Mouse (Mus musculus) forebrain, embryonic 14.5 days (tissue): ENCODE data around the gene Klf4. TPM values are rescaled to one million over a fixed set of nuclear protein-coding genes. Genes with fewer than 3 reads are reported as not detected.

Experiments used
- ATAC-seq: fragments of 200-750 bp; cut with Nextera tagmentation; 2 replicates; pipeline ENCODE4 v1.8.0; 2017; ENCODE audit warnings: mild to moderate bottlenecking, moderate library complexity
- DNase-seq: peaks from one replicate; pipeline ENCODE4 v3.0.0-alpha.2; 2015; ENCODE audit warnings: low spot score
- H3K27ac ChIP-seq: fragments of 300-500 bp; sonication (generic); 2 replicates; pipeline ENCODE4 v1.5.1; 2014; ENCODE audit warnings: low read depth, mild to moderate bottlenecking, control low read depth, low read length, moderate library complexity
- H3K27me3 ChIP-seq: fragments of 300-500 bp; sonication (generic); replicated peaks from 2 replicates; pipeline ENCODE4 v1.6.1; 2014; ENCODE audit warnings: low read length, control low read depth, mixed read lengths; ENCODE audit not compliant: control insufficient read depth, insufficient read depth
- H3K36me3 ChIP-seq: fragments of 300-500 bp; sonication (generic); 2 replicates; pipeline ENCODE4 v1.6.1; 2014; ENCODE audit warnings: low read length, control low read depth; ENCODE audit not compliant: control insufficient read depth, insufficient read depth
- H3K4me1 ChIP-seq: fragments of 300-500 bp; sonication (generic); 2 replicates; pipeline ENCODE4 v1.6.1; 2014; ENCODE audit warnings: antibody characterized with exemption, low read length, control low read depth; ENCODE audit not compliant: control insufficient read depth, insufficient read depth
- H3K4me2 ChIP-seq: fragments of 300-500 bp; sonication (generic); 2 replicates; pipeline ENCODE4 v1.6.1; 2014; ENCODE audit warnings: mild to moderate bottlenecking, control low read depth, low read length
- H3K4me3 ChIP-seq: fragments of 300-500 bp; sonication (generic); 2 replicates; pipeline ENCODE4 v1.5.1; 2014; ENCODE audit warnings: low read depth, low read length, control low read depth
- H3K9ac ChIP-seq: fragments of 300-500 bp; sonication (generic); 2 replicates; pipeline ENCODE4 v1.6.1; 2014; ENCODE audit warnings: mild to moderate bottlenecking, low read length, control low read depth, moderate library complexity
- H3K9me3 ChIP-seq: fragments of 300-500 bp; sonication (generic); replicated peaks from 2 replicates; pipeline ENCODE4 v1.6.1; 2016; ENCODE audit warnings: low read length, control low read depth, mixed read lengths; ENCODE audit not compliant: control insufficient read depth
- WGBS: fragments of 180-500 bp; shearing (Covaris S2); extraction: QIAGEN DNeasy Blood & Tissue Kit; methylation state at CpG from one replicate; pipeline ENCODE4 v1.1.7; 2014; 5-methylcytosine and 5-hydroxymethylcytosine counted together
- polyA plus RNA-seq: library from polyadenylated mRNA; unstranded; fragments of >200 nt; fragmentation: Nextera tagmentation; extraction: Ambion mirVana; gene quantifications from 2 replicates; pipeline ENCODE4 v1.2.1, GENCODE M21; 2014

The Klf4 gene
- polyA plus RNA-seq, 1 experiment from 2014 or later, result 1.3 TPM

DNA sequence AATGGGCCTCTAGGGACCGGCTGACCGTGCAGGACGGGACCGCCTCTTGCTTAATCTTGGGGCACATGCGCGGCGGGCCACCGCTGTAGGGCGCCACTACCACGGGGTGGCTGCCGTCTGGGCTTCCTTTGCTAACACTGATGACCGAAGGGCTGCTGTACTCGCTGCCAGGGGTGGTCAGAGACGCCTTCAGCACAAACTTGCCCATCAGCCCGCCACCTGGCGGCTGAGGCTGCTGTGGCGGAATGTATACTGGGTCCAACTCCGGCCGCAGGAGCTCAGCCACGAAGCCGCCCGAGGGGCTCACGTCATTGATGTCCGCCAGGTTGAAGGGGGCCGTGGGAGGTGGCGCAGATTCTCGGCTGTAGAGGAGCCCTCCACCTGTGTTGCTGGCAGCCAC lies 2.0 kb downstream of the Klf4 start:
- under 1% methylated on average over 27 of the region's 27 CpGs for WGBS
- Histone ChIP-seq H3K4me1 (peaks cover 14% of the 10 kb centered on the region), H3K9me3 (no peaks in the 10 kb centered on the region), H3K27me3 (peaks cover 17% of the 10 kb centered on the region), H3K9ac (peak overlapping the region; percentile 54), H3K27ac (no peak overlapping the region), H3K36me3 (no peaks in the 10 kb centered on the region), H3K4me3 (peak overlapping the region; percentile 56), H3K4me2 (peak overlapping the region; percentile 94)
- 0 out of 2 replicates have a peak, but pooled peaks have one; percentile 13 for ATAC-seq
- peak; percentile 76 for DNase-seq

DNA sequence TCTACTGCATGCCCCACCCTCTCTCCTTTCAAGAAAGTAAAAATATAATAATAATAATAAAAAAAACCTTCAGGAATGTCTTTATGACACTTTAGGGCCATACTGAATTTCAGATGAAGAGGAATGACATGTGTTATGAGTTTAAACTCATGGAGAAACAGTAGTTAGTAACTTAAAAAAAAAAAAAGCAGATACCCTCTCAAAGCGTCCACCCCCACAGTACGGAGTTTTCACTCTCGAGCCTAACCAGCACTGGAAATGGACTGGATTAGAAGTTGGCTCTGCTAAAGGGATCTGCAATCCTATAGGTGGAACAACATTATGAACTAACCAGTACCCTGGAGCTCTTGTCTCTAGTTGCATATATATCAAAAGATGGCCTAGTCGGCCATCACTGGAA lies 3.9 kb downstream of the Klf4 start:
- Histone ChIP-seq H3K9ac (no peak overlapping the region), H3K36me3 (no peaks in the 10 kb centered on the region), H3K27me3 (peaks cover 17% of the 10 kb centered on the region), H3K4me3 (no peak overlapping the region), H3K9me3 (no peaks in the 10 kb centered on the region), H3K27ac (no peak overlapping the region), H3K4me2 (no peak overlapping the region), H3K4me1 (peaks cover 11% of the 10 kb centered on the region)
- ATAC-seq, result no peak
- DNase-seq, result no peak
- WGBS, result 78% methylated on average over 4 of the region's 4 CpGs

DNA sequence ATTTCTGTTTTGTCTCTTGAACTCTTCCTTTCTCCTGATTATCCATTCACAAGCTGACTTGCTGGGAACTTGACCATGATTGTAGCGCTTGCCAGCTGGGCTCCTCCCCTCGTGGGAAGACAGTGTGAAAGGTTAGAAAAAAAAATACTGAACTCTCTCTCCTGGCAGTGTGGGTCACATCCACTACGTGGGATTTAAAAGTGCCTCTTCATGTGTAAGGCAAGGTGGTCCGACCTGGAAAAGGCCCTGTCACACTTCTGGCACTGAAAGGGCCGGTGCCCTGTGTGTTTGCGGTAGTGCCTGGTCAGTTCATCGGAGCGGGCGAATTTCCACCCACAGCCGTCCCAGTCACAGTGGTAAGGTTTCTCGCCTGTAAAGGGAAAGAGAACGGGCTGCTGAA lies 4.3 kb downstream of the Klf4 start:
- Histone ChIP-seq H3K9me3 (no peaks in the 10 kb centered on the region), H3K9ac (no peak overlapping the region), H3K27ac (no peak overlapping the region), H3K27me3 (peaks cover 17% of the 10 kb centered on the region), H3K36me3 (no peaks in the 10 kb centered on the region), H3K4me2 (no peak overlapping the region), H3K4me1 (peaks cover 11% of the 10 kb centered on the region), H3K4me3 (no peak overlapping the region)
- WGBS, result 79% methylated on average over 12 of the region's 12 CpGs
- DNase-seq, result no peak
- no peak for ATAC-seq

DNA sequence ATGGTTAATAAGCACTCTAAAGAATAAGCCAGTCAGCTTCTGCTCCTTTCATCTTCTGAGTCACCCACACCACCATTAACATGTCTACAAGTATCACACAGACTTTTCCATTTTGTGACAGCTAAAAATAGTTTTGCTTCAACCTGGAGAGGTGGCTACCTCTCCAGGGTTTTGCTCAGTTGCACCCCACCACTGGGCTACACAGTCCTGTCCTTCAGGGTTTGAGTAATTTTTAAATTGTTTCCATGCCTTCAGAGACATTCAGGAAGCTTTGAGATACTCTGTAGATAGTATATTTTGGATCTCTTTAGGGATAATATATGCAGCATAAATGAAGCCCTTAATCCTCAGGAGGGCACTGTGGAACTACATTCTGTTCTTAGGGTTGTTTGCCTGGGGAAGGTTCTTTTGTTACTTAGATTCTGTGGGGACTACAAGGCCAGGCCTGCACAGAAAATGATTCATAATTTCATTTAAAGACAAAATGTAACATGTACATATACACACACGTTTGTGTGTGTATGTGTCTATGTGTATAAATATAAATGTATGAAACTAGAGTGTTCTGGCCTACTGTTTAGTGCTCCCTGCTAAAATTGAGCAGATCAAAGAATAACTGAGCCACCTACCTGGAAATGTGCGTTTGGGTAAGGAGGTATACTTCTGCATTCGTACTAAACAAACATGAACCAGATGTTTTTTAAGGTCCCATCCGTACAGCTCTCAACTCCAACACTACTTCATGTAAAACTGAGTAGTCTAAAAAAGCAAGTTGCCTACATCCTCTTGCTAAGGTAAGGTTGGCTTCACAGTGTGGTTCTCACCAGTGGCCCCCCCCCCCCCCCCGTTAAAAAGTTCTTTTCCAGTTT lies 5.8 kb downstream of the Klf4 start:
- WGBS, result 83% methylated on average over 5 of the region's 5 CpGs
- ATAC-seq (no peak), DNase-seq (peak; percentile 76)

DNA sequence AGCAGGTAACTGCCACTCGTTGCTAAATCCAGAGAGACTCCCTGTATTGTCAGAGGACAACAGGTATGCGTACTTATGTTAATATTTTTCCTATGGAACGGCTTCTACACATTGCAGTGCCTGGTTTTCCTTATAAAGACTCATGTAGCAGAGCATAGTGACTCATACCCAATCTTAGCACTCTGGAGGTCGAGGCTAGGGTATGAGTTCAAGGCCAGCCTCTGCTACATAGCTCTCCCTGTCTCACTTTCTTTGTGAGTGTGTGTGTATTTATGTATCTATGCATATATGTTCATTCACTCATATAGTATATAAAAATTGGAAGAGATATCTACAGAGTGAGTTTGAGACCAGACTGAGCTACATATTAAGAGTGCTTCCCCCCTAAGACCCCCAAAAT lies 8.3 kb downstream of the Klf4 start:
- Histone ChIP-seq H3K4me1 (no peaks in the 10 kb centered on the region), H3K36me3 (no peaks in the 10 kb centered on the region), H3K4me3 (no peak overlapping the region), H3K27me3 (no peaks in the 10 kb centered on the region), H3K9ac (no peak overlapping the region), H3K9me3 (no peaks in the 10 kb centered on the region), H3K27ac (no peak overlapping the region), H3K4me2 (no peak overlapping the region)
- ATAC-seq, result no peak
- WGBS, result 85% methylated on average over 4 of the region's 4 CpGs
- DNase-seq, result no peak

More for the DNA sequence above, 5.8 kb downstream of the Klf4 start:
- Histone ChIP-seq H3K4me1 (peaks cover 9% of the 10 kb centered on the region), H3K9me3 (no peaks in the 10 kb centered on the region), H3K9ac (no peak overlapping the region), H3K4me3 (no peak overlapping the region), H3K4me2 (no peak overlapping the region), H3K27ac (no peak overlapping the region), H3K27me3 (peaks cover 13% of the 10 kb centered on the region; the same call in 1 of the 2 replicates), H3K36me3 (no peaks in the 10 kb centered on the region)

DNA sequence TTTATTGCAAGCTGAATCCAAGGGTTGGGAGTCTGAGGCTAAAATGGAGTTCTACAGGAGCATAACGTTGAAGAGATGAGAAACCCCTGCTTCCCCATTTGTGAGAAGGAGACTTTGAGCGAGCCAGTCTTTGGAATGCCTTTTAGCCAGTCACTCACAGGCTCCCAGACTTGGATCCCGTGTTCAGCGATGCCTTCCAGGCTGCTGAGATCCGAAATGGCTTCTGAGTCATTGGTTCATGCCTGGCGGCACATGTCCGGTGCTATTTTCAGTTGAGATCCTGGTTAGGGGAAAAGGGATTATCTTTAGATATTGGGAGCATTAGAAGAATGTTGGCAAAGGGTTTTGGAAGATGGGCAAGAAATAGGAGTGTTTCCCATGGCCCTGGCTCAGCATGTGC lies 14.8 kb downstream of the Klf4 start:
- Histone ChIP-seq H3K36me3 (no peaks in the 10 kb centered on the region), H3K27ac (no peak overlapping the region), H3K9me3 (no peaks in the 10 kb centered on the region), H3K27me3 (no peaks in the 10 kb centered on the region), H3K4me1 (0 out of 2 replicates have a peak, but pooled peaks cover 2% of the 10 kb centered on the region), H3K9ac (no peak overlapping the region), H3K4me2 (no peak overlapping the region), H3K4me3 (no peak overlapping the region)
- WGBS, result 91% methylated on average over 7 of the region's 7 CpGs
- ATAC-seq, result no peak
- no peak for DNase-seq

DNA sequence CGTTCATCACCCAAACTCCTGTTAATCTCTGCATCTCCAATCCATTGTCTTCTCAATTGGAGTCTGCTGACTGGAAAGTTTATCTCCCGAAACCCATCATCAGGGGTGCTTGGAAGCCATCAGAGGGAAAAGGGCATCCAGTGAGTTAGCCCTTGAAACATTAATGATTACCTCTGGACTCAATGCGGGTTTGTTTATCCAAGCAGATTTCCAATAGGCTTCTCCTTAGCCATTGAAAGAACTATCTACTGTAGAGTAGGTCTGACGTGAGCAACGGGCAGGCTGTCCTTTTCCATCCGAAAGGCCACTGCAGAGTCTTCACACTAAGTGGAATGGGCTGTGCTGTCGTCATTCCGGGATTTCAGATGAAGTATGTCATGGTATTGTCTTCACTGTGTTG lies 16.2 kb downstream of the Klf4 start:
- no peaks in the 10 kb centered on the region for H3K27me3 ChIP-seq
- H3K4me3 ChIP-seq, result no peak overlapping the region
- no peaks in the 10 kb centered on the region for H3K36me3 ChIP-seq
- no peak for ATAC-seq
- no peak overlapping the region for H3K27ac ChIP-seq
- no peak for DNase-seq
- H3K9ac ChIP-seq, result no peak overlapping the region
- H3K4me2 ChIP-seq, result no peak overlapping the region
- 0 out of 2 replicates have a peak, but pooled peaks cover 2% of the 10 kb centered on the region for H3K4me1 ChIP-seq
- 91% methylated on average over 8 of the region's 8 CpGs for WGBS
- H3K9me3 ChIP-seq, result no peaks in the 10 kb centered on the region

DNA sequence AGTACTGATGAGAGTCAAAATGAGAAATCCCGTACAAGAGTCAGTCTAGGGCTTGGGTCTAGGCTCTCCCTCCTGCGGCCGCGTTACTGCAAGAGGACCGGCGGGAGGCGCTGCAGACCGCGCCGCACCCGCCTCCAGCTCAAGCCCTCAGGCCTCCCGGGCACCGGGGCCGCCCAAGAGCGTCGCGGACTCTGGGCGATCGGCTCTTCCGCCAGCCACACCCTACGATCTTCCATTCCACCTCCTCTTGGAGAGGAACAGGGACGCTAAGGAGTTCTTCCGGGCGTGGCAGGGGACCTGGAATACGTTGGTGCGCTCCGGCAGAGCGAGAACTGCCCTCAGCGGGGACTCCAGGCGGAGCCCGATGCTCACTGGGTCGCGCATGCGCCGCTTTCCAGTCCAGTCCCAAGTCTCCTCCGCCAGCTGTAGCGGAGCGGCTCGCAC lies 17.5 kb downstream of the Klf4 start:
- DNase-seq, result peak; percentile 87
- Histone ChIP-seq H3K36me3 (no peaks in the 10 kb centered on the region), H3K4me3 (peak overlapping the region; percentile 59), H3K4me1 (0 out of 2 replicates have a peak, but pooled peaks cover 2% of the 10 kb centered on the region), H3K9ac (peak overlapping the region; percentile 76), H3K9me3 (no peaks in the 10 kb centered on the region), H3K4me2 (peak overlapping the region; percentile 59), H3K27ac (no peak overlapping the region), H3K27me3 (no peaks in the 10 kb centered on the region)
- peak; percentile 99 for ATAC-seq
- under 1% methylated on average over 39 of the region's 39 CpGs for WGBS

DNA sequence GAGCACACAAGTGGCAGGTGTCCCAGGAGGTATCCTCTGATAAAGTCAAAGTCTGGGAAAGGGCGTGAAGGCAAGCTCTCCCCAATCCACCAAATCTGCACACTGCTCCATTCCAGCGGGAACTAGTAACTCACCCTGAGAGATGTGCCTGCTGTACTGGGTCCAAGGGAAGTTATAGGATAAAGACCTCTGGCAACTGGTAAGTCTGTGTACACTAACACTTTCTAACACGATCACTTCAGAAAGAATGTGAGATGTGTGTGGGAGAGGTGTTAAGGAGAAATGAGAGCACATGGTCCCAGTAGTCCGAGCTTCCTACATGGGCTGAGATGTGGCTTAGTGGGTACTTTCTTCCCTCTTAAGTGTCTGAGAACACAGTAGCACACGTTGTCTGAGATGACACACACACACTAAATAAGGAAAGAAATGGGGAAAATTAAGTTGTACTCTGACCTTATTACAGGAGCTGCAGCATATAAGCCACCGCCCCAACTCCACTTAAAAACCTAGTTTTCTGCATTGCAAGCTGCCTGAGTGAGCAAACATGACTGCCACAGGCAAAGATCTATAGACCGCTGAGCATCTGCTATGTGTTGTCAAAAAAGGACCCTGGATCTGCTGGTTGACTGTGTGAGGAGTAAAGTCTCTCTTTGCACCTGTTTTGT lies 18.5 kb downstream of the Klf4 start:
- Histone ChIP-seq H3K4me2 (no peak overlapping the region), H3K9ac (no peak overlapping the region), H3K9me3 (no peaks in the 10 kb centered on the region), H3K27ac (no peak overlapping the region), H3K36me3 (no peaks in the 10 kb centered on the region), H3K4me3 (no peak overlapping the region), H3K4me1 (0 out of 2 replicates have a peak, but pooled peaks cover 2% of the 10 kb centered on the region), H3K27me3 (no peaks in the 10 kb centered on the region)
- ATAC-seq, result no peak
- WGBS, result 85% methylated on average over 7 of the region's 7 CpGs
- no peak for DNase-seq
